Mouse (Mus musculus) ES-Bruce4 (cell line): ENCODE data around the gene Ehmt1.

Experiments used
- CTCF ChIP-seq: IDR thresholded peaks from one replicate; pipeline ENCODE4 v1.8.1; 2011; ENCODE audit warnings: low read depth, low read length
- POLR2A ChIP-seq: IDR thresholded peaks from one replicate; pipeline ENCODE4 v1.8.1; 2011; ENCODE audit warnings: low read length; ENCODE audit not compliant: insufficient read depth

DNA sequence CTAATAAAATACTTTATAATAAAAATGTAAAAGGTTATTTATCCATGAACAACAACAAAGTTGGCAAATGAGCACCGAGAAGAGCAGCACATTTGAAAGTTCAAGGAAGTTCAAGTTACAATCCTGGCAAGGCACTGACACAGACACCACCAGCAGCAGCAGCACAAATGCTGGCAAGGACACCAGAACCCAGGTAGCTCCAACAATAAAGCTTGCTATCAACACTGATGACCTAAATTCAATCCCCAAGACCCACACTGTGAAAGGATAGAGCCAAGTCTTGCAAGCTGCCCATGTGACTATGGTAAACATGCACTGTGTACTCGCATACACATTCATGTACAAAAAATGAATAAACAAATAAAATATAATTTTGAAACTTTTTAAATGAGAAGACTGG lies 38.7 kb downstream of the Ehmt1 start:
- TF ChIP-seq CTCF, result no peak
- no peak for TF ChIP-seq POLR2A
